ENCODE assay signal across 15 mouse cellular contexts in the genomic region with DNA sequence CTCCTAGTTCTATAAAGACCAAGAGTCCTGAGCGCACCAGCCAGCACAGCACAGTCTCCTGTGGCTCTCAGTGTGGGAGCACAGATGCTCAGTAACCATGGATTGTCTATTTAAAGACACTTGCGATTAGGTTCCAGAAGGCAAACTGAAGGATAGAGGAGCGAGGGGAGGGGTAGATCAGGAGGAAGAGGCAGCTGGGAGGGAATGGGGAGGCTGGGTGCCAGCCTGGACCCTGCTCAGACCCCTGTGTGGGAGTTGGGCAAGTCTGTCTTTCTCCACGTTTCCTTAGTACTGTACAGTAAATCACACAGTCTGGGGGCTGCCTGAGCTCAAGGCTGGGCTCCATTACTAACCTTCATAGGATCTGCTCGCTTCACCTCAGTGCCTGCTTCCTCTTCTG.
DNase-seq lines count a peak whose midpoint lies in the region; ATAC-seq lines count a peak whose summit lies in the region.
"Had no signal": no experiment of that assay in that cellular context is flagged by ENCODE, and none has a peak within 500 bp of the region (broad histone marks: within the 10 kb centered on the region; RNA-seq: fewer than 3 reads in every experiment).

No protein-coding gene starts in this region.

- peak; percentile 77 for ATAC-seq in hindbrain, embryonic 15.5 days (ENCODE audit: low FRiP score, low read depth)
- ATAC-seq in hindbrain, embryonic 12.5 days (ENCODE audit: low FRiP score): no peak
- no peak for ATAC-seq in megakaryocyte-erythroid progenitor cell, adult 5-6 weeks (replicated peaks; ENCODE audit: low FRiP score, low TSS enrichment, poor library complexity, severe bottlenecking)

- no peak overlapping the region; the same call in 1 of the 2 replicates for H3K4me2 ChIP-seq in hindbrain, embryonic 15.5 days
- no peak overlapping the region for H3K4me2 ChIP-seq in hindbrain, embryonic 12.5 days (replicated peaks)
- H3K4me2 ChIP-seq: embryonic facial prominence, embryonic 15.5 days; liver, embryonic 13.5 days had no signal

- intact Hi-C loops in left cerebral cortex, postnatal 4 days (cut with DNase I): no loop called here

- peaks cover 4% of the 10 kb centered on the region; the same call in 1 of the 2 replicates for H3K9me3 ChIP-seq in hindbrain, embryonic 15.5 days
- peaks cover 12% of the 10 kb centered on the region for H3K9me3 ChIP-seq in hindbrain, embryonic 12.5 days (replicated peaks)
- H3K9me3 ChIP-seq: embryonic facial prominence, embryonic 15.5 days; liver, embryonic 13.5 days had no signal

- H3K4me1 ChIP-seq in hindbrain, embryonic 15.5 days (replicated peaks): peaks cover 15% of the 10 kb centered on the region
- H3K4me1 ChIP-seq in hindbrain, embryonic 12.5 days: 0 out of 2 replicates have a peak, but pooled peaks cover 5% of the 10 kb centered on the region
- H3K4me1 ChIP-seq: embryonic facial prominence, embryonic 15.5 days; liver, embryonic 13.5 days had no signal

- peak overlapping the region; percentile 54 for H3K27ac ChIP-seq in hindbrain, embryonic 15.5 days (replicated peaks)
- H3K27ac ChIP-seq in hindbrain, embryonic 12.5 days: no peak overlapping the region; the same call in 1 of the 2 replicates
- H3K27ac ChIP-seq: embryonic facial prominence, embryonic 15.5 days; liver, embryonic 13.5 days; macrophage had no signal

- H3K27me3 ChIP-seq in hindbrain, embryonic 15.5 days: no peaks in the 10 kb centered on the region
- no peaks in the 10 kb centered on the region for H3K27me3 ChIP-seq in hindbrain, embryonic 12.5 days
- H3K27me3 ChIP-seq: embryonic facial prominence, embryonic 15.5 days; liver, embryonic 13.5 days had no signal

- H3K36me3 ChIP-seq in hindbrain, embryonic 15.5 days: no peaks in the 10 kb centered on the region
- 0 out of 2 replicates have a peak, but pooled peaks cover 10% of the 10 kb centered on the region for H3K36me3 ChIP-seq in hindbrain, embryonic 12.5 days
- H3K36me3 ChIP-seq: embryonic facial prominence, embryonic 15.5 days; G1E; liver, embryonic 13.5 days had no signal

- H3K4me3 ChIP-seq in hindbrain, embryonic 15.5 days: no peak overlapping the region
- H3K4me3 ChIP-seq in hindbrain, embryonic 12.5 days: no peak overlapping the region
- H3K4me3 ChIP-seq: embryonic facial prominence, embryonic 15.5 days; liver, embryonic 13.5 days had no signal

- H3K9ac ChIP-seq in hindbrain, embryonic 15.5 days: no peak overlapping the region
- no peak overlapping the region for H3K9ac ChIP-seq in hindbrain, embryonic 12.5 days
- H3K9ac ChIP-seq: embryonic facial prominence, embryonic 15.5 days; liver, embryonic 13.5 days had no signal

- 52% methylated on average over 5 of the region's 5 CpGs for WGBS in hindbrain, embryonic 15.5 days
- 76% methylated on average over 5 of the region's 5 CpGs for WGBS in hindbrain, embryonic 12.5 days

- peak; percentile 49 to 68 for DNase-seq in cerebellum, postnatal 10 days
- no peak for DNase-seq in cerebellum, adult 11-12 months
- DNase-seq in frontal cortex, postnatal 10 days (ENCODE audit: low spot score in 2 of 2): peak; percentile 46 to 55
- DNase-seq in left cerebral cortex, postnatal 4 days: peak; percentile 34
- no peak for DNase-seq in thymus, postnatal 36 days
- DNase-seq: adrenal gland, adult 2 months; cerebellum, adult 9-10 months; heart, postnatal 10 days; liver, embryonic 13.5 days had no signal

Comparison
In these comparisons a context has a peak if more than half of its experiments do, and no peak if none do; other contexts are left out.
1. DNase-seq: peak in cerebellum, postnatal 10 days (2 of 2), frontal cortex, postnatal 10 days (2 of 2) and left cerebral cortex, postnatal 4 days (single experiment); none in cerebellum, adult 11-12 months (single experiment) and thymus, postnatal 36 days (0 of 2).